In the genomic region with DNA sequence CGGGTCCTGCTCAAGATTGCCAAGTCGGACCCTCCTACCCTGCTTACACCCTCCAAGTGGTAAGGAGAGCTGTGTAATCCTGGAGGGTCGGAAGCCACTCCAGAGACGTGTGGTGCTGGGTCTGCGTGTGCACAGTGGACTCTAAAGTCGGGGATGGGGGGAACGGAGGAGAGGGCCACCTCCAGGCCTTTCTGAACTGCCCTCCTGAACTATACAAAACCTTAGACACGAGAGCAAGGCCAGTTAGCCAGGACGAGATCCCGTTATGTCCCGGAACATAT, we compare ENCODE assay signal across 11 mouse cellular contexts. TPM values are rescaled to one million over a fixed set of nuclear protein-coding genes. Genes with fewer than 3 reads are reported as not detected.
DNase-seq lines count a peak whose midpoint lies in the region; ATAC-seq and TF ChIP-seq lines count a peak whose summit lies in the region.
"Had no signal": no experiment of that assay in that cellular context is flagged by ENCODE, and none has a peak within 500 bp of the region (broad histone marks: within the 10 kb centered on the region; RNA-seq: fewer than 3 reads in every experiment).

No protein-coding gene starts in this region.

- peaks cover 25% of the 10 kb centered on the region for H3K4me1 ChIP-seq in hindbrain, embryonic 10.5 days (replicated peaks)
- no peaks in the 10 kb centered on the region; the same call in 1 of the 2 replicates for H3K4me1 ChIP-seq in hindbrain, embryonic 11.5 days (replicated peaks; ENCODE audit: control insufficient read depth, insufficient read depth, low read length)
- H3K4me1 ChIP-seq in forebrain, embryonic 12.5 days: peaks cover 4% of the 10 kb centered on the region; the same call in 1 of the 2 replicates
- H3K4me1 ChIP-seq in hindbrain, embryonic 14.5 days (replicated peaks; ENCODE audit: control insufficient read depth, insufficient read depth, low read length): no peaks in the 10 kb centered on the region; the same call in 1 of the 2 replicates
- H3K4me1 ChIP-seq in midbrain, embryonic 15.5 days: peaks cover 14% of the 10 kb centered on the region; the same call in 1 of the 2 replicates
- no peaks in the 10 kb centered on the region for H3K4me1 ChIP-seq in lung, adult 2 months (ENCODE audit: control insufficient read depth, insufficient read depth, low read length)

- H3K27ac ChIP-seq in hindbrain, embryonic 10.5 days: peak overlapping the region; percentile 71; the same call in 1 of the 2 replicates
- no peak overlapping the region for H3K27ac ChIP-seq in hindbrain, embryonic 11.5 days (ENCODE audit: low read depth, low read length)
- no peak overlapping the region for H3K27ac ChIP-seq in forebrain, embryonic 12.5 days
- no peak overlapping the region for H3K27ac ChIP-seq in hindbrain, embryonic 14.5 days
- H3K27ac ChIP-seq in midbrain, embryonic 15.5 days: no peak overlapping the region
- H3K27ac ChIP-seq: limb, embryonic 12.5 days; liver, embryonic 15.5 days had no signal

- 80% methylated on average over 11 of the region's 11 CpGs for WGBS in hindbrain, embryonic 10.5 days
- 77% methylated on average over 11 of the region's 11 CpGs for WGBS in hindbrain, embryonic 11.5 days
- WGBS in forebrain, embryonic 12.5 days: 86% methylated on average over 11 of the region's 11 CpGs
- WGBS in hindbrain, embryonic 14.5 days: 83% methylated on average over 11 of the region's 11 CpGs
- WGBS in midbrain, embryonic 15.5 days: 81% methylated on average over 11 of the region's 11 CpGs
- WGBS in lung, adult 2 months: 79% methylated on average over 11 of the region's 11 CpGs

- H3K9me3 ChIP-seq in hindbrain, embryonic 10.5 days: no peaks in the 10 kb centered on the region
- H3K9me3 ChIP-seq in hindbrain, embryonic 11.5 days (ENCODE audit: control insufficient read depth, low read length): no peaks in the 10 kb centered on the region
- H3K9me3 ChIP-seq in forebrain, embryonic 12.5 days: no peaks in the 10 kb centered on the region
- H3K9me3 ChIP-seq in hindbrain, embryonic 14.5 days (ENCODE audit: control insufficient read depth, low read length): no peaks in the 10 kb centered on the region
- no peaks in the 10 kb centered on the region for H3K9me3 ChIP-seq in midbrain, embryonic 15.5 days
- H3K9me3 ChIP-seq: limb, embryonic 12.5 days; liver, embryonic 15.5 days had no signal

- H3K4me3 ChIP-seq in hindbrain, embryonic 10.5 days: no peak overlapping the region
- H3K4me3 ChIP-seq in hindbrain, embryonic 11.5 days (ENCODE audit: low read depth, low read length): no peak overlapping the region
- no peak overlapping the region for H3K4me3 ChIP-seq in forebrain, embryonic 12.5 days (replicated peaks)
- H3K4me3 ChIP-seq in hindbrain, embryonic 14.5 days (replicated peaks; ENCODE audit: low read length): no peak overlapping the region
- no peak overlapping the region for H3K4me3 ChIP-seq in midbrain, embryonic 15.5 days
- H3K4me3 ChIP-seq in lung, adult 2 months (replicated peaks; ENCODE audit: extremely low read depth, low read depth, low read length): no peak overlapping the region
- H3K4me3 ChIP-seq: limb, embryonic 12.5 days; liver, embryonic 15.5 days had no signal

- no peak for TF ChIP-seq CTCF in lung, adult 2 months (IDR thresholded peaks at IDR 0.05; ENCODE audit: insufficient read depth, low read length)

- no peak for TF ChIP-seq POLR2A in lung, adult 2 months (IDR thresholded peaks at IDR 0.05; ENCODE audit: borderline replicate concordance, extremely low read depth, low read depth, low read length)

- no peaks in the 10 kb centered on the region for H3K36me3 ChIP-seq in hindbrain, embryonic 10.5 days
- H3K36me3 ChIP-seq in hindbrain, embryonic 11.5 days (ENCODE audit: control insufficient read depth, insufficient read depth, low read length): no peaks in the 10 kb centered on the region
- H3K36me3 ChIP-seq in forebrain, embryonic 12.5 days (replicated peaks): 0 out of 2 replicates have a peak, but pooled peaks cover 3% of the 10 kb centered on the region
- H3K36me3 ChIP-seq in hindbrain, embryonic 14.5 days (replicated peaks; ENCODE audit: control insufficient read depth, insufficient read depth): no peaks in the 10 kb centered on the region
- H3K36me3 ChIP-seq in midbrain, embryonic 15.5 days (replicated peaks): no peaks in the 10 kb centered on the region
- H3K36me3 ChIP-seq: limb, embryonic 12.5 days had no signal

- H3K27me3 ChIP-seq in hindbrain, embryonic 10.5 days (ENCODE audit: insufficient read depth, poor library complexity, severe bottlenecking): 0 out of 2 replicates have a peak, but pooled peaks cover 3% of the 10 kb centered on the region
- H3K27me3 ChIP-seq in hindbrain, embryonic 11.5 days (ENCODE audit: control insufficient read depth, insufficient read depth, low read length): no peaks in the 10 kb centered on the region
- H3K27me3 ChIP-seq in forebrain, embryonic 12.5 days: no peaks in the 10 kb centered on the region
- no peaks in the 10 kb centered on the region for H3K27me3 ChIP-seq in hindbrain, embryonic 14.5 days (ENCODE audit: control insufficient read depth, insufficient read depth, low read length)
- no peaks in the 10 kb centered on the region for H3K27me3 ChIP-seq in midbrain, embryonic 15.5 days (replicated peaks)
- H3K27me3 ChIP-seq: limb, embryonic 12.5 days; liver, embryonic 15.5 days; Patski had no signal

- no peak for ATAC-seq in hindbrain, embryonic 11.5 days (ENCODE audit: low FRiP score)
- ATAC-seq in forebrain, embryonic 12.5 days (ENCODE audit: low FRiP score): 0 out of 2 replicates have a peak, but pooled peaks have one; percentile 24
- ATAC-seq in hindbrain, embryonic 14.5 days (ENCODE audit: low FRiP score): peak; percentile 56
- no peak for ATAC-seq in midbrain, embryonic 15.5 days (replicated peaks)

- H3K9ac ChIP-seq in hindbrain, embryonic 11.5 days (ENCODE audit: low read depth, low read length): no peak overlapping the region
- no peak overlapping the region for H3K9ac ChIP-seq in forebrain, embryonic 12.5 days
- peak overlapping the region; percentile 47; the same call in 1 of the 2 replicates for H3K9ac ChIP-seq in hindbrain, embryonic 14.5 days
- 0 out of 2 replicates have a peak overlapping the region, but pooled peaks have one; percentile 7 for H3K9ac ChIP-seq in midbrain, embryonic 15.5 days
- H3K9ac ChIP-seq: limb, embryonic 12.5 days; liver, embryonic 15.5 days had no signal

- DNase-seq in hindbrain, embryonic 10.5 days (ENCODE audit: low spot score): no peak
- DNase-seq in hindbrain, embryonic 11.5 days (ENCODE audit: low spot score): no peak
- no peak for DNase-seq in hindbrain, embryonic 14.5 days (ENCODE audit: low spot score)
- no peak for DNase-seq in gastrocnemius, postnatal 25 days
- no peak for DNase-seq in heart, adult 11 months
- DNase-seq in lung, adult 2 months: no peak

- no peak overlapping the region for H3K4me2 ChIP-seq in hindbrain, embryonic 11.5 days (replicated peaks; ENCODE audit: low read depth, low read length)
- no peak overlapping the region for H3K4me2 ChIP-seq in forebrain, embryonic 12.5 days
- no peak overlapping the region for H3K4me2 ChIP-seq in hindbrain, embryonic 14.5 days (replicated peaks)
- no peak overlapping the region for H3K4me2 ChIP-seq in midbrain, embryonic 15.5 days
- H3K4me2 ChIP-seq: limb, embryonic 12.5 days; liver, embryonic 15.5 days had no signal

RNA-seq across cellular contexts. Expression of a gene that starts 53.7 kb away (rescaled TPM):
- 89.8 and 94.9 TPM in 2 replicates for polyA plus RNA-seq in hindbrain, embryonic 10.5 days (2016; fragmentation: Nextera tagmentation; extraction: Ambion mirVana)
- polyA plus RNA-seq in hindbrain, embryonic 11.5 days (2014; fragmentation: Nextera tagmentation; extraction: Ambion mirVana): 82.7 and 107 TPM in 2 replicates
- polyA plus RNA-seq in forebrain, embryonic 12.5 days (2016; fragmentation: Nextera tagmentation; extraction: Ambion mirVana): 111 and 114 TPM in 2 replicates
- 114 and 134 TPM in 2 replicates for polyA plus RNA-seq in hindbrain, embryonic 14.5 days (2014; fragmentation: Nextera tagmentation; extraction: Ambion mirVana)
- 120 and 126 TPM in 2 replicates for polyA plus RNA-seq in midbrain, embryonic 15.5 days (2015; fragmentation: Nextera tagmentation; extraction: Ambion mirVana)
- total RNA-seq in gastrocnemius, postnatal 25 days (2021): 10 to 100 TPM; 41.5 to 52.7 TPM
- 34.3 and 49.2 TPM in 2 replicates for polyA plus RNA-seq in lung, adult 2 months (2012; rRNA removed)

RNA-seq across cellular contexts. Expression of a gene that starts 55.7 kb away (rescaled TPM):
- polyA plus RNA-seq in hindbrain, embryonic 10.5 days (2016; fragmentation: Nextera tagmentation; extraction: Ambion mirVana): 3.0 TPM in 2 replicates
- polyA plus RNA-seq in hindbrain, embryonic 11.5 days (2014; fragmentation: Nextera tagmentation; extraction: Ambion mirVana): 1.3 and 2.3 TPM in 2 replicates
- 2.3 and 2.4 TPM in 2 replicates for polyA plus RNA-seq in forebrain, embryonic 12.5 days (2016; fragmentation: Nextera tagmentation; extraction: Ambion mirVana)
- polyA plus RNA-seq in hindbrain, embryonic 14.5 days (2014; fragmentation: Nextera tagmentation; extraction: Ambion mirVana): 1.8 and 2.2 TPM in 2 replicates
- polyA plus RNA-seq in midbrain, embryonic 15.5 days (2015; fragmentation: Nextera tagmentation; extraction: Ambion mirVana): 2.0 and 2.3 TPM in 2 replicates
- total RNA-seq in gastrocnemius, postnatal 25 days (2021): 1 to 10 TPM; 2.6 to 3.2 TPM
- polyA plus RNA-seq in lung, adult 2 months (2012; rRNA removed): 19.4 and 22.8 TPM in 2 replicates

RNA-seq across cellular contexts. Expression of a gene that starts 57.0 kb away (rescaled TPM):
- 0.45 TPM in 1 of 2 replicates, not detected in the other for polyA plus RNA-seq in hindbrain, embryonic 10.5 days (2016; fragmentation: Nextera tagmentation; extraction: Ambion mirVana)
- polyA plus RNA-seq in hindbrain, embryonic 11.5 days (2014; fragmentation: Nextera tagmentation; extraction: Ambion mirVana): 0.28 TPM in 1 of 2 replicates, not detected in the other
- 0.27 TPM in 1 of 2 replicates, not detected in the other for polyA plus RNA-seq in forebrain, embryonic 12.5 days (2016; fragmentation: Nextera tagmentation; extraction: Ambion mirVana)
- polyA plus RNA-seq in hindbrain, embryonic 14.5 days (2014; fragmentation: Nextera tagmentation; extraction: Ambion mirVana): not detected in 2 replicates
- 0.46 TPM in 1 of 2 replicates, not detected in the other for polyA plus RNA-seq in midbrain, embryonic 15.5 days (2015; fragmentation: Nextera tagmentation; extraction: Ambion mirVana)
- 1 to 10 TPM in 1 of 2 experiments, under 1 TPM in 1; 0.75 to 1.0 TPM for total RNA-seq in gastrocnemius, postnatal 25 days (2021)
- not detected in 2 replicates for polyA plus RNA-seq in lung, adult 2 months (2012; rRNA removed)

Comparison
In these comparisons a context has a peak if more than half of its experiments do, and no peak if none do; other contexts are left out.
1. ATAC-seq: peak in forebrain, embryonic 12.5 days (single experiment) and hindbrain, embryonic 14.5 days (single experiment); none in hindbrain, embryonic 11.5 days (single experiment) and midbrain, embryonic 15.5 days (single experiment).
2. H3K9ac ChIP-seq: peak in hindbrain, embryonic 14.5 days (single experiment) and midbrain, embryonic 15.5 days (single experiment); none in hindbrain, embryonic 11.5 days (single experiment) and forebrain, embryonic 12.5 days (single experiment).